Mouse (Mus musculus) right cerebral cortex, postnatal 4 days (tissue): ENCODE results near the gene Tle1.
A peak's percentile ranks its signal among the peaks of the same experiment; 100 is the strongest.

ENCODE experiments used
- DNase-seq: peaks from one replicate; pipeline ENCODE4 v3.0.0-alpha.2; 2022

Tle1 gene

DNA sequence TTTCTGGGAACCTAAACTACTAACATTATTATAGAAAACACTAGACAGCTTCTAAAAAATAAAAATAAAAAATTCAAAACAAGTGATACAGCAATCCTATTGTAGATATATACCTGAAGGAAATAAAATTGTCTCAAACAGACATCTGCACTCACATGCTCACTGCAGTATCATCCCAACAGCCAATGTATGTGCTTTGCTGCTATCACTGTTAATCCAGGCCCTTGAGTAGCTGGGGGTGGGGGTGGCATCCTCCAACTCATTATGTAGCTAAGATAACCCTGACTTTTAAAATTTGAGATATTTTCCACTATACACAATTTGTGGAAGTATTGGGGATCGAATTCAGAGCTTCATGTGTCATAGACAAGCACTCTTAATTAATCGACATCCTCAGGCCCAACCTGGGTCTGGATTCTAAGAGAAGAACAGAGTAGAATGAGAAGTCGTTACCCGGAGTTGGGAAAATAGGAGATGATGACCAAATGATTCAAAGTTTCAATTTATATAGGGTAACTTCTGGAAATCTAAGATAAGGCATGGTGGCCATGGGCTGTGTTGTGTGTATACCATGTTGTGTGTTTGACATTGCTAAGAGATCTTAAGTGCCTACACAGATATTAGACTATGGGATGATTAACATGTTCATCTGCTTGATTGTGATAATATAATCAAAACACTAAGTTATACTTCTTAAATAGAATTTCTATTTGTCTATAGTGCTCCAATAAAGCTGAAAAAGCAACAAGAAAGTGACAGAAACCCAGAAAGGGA is 38.1 kb downstream of the Tle1 start:
- no peak for DNase-seq

DNA sequence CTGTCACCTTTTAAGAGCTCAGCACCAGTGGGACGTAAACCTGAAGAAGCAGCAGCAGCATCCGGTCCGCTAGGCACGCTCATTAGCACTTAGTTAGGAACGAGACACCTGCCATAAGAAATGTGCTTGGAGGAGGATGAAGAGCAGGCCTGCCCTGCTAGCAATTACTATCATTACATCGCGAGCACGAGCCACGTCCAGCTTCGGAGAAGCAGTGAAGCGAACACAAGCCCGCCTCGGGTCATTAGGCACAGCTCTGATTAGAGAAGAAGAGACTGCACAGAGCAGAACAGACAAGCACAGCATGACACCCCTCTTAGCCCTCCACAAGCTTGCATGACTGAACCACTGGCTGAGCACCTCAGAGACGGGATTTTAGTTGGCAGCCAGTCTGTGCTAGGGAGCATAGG is 40.6 kb downstream of the Tle1 start:
- DNase-seq = no peak

DNA sequence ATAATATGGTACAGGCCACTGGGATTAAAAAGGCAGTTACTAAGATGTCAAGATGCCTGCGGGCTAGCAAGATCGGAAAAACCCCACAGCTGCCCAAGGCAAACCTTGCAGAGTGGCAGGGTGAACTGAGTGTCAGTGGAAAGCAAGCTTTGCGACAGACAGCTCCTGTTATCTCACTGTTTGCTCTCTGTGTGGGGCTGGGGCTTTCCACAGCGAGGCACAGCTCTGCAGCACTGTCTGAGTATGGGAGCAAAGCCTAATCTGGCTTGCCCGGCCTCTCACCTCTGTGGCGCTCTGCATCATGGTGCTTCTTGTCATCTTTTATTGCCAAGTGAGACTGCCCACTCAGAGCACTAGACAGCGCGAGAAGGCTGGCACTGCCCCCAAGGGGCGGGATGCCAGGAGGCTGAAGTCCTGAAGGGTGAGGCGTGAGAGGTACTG is 42.8 kb downstream of the Tle1 start:
- peak; percentile 25 for DNase-seq

DNA sequence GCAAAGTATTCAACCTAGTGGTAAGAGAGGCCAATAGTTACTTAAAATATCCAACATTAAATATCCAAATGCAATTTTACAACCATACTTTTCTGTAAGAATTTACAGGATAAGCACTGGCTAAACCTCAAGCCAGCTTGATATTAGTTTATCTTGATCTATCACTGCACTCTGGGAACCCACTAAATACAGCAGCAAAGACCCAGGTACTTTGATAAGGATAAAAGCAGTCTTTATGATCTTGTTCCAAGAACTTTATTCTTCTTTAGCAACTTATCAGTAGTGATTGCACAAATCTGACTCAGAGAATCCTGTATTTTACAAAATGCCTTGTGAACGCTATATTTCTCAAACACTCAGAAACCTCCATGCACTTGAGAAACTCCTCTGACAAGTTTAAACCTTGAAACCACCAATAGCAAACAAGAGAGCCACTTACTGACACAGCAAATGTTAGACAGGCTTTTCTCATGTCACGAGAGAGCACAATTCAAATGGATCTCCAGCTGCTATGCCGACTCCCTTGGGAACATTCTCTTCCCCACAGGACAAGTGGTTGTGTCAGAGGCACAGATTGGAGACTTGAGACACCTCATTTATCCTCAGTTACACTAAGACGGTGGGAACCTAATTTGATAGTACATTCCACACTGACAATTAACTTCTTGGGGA is 50.1 kb downstream of the Tle1 start:
- DNase-seq = no peak

DNA sequence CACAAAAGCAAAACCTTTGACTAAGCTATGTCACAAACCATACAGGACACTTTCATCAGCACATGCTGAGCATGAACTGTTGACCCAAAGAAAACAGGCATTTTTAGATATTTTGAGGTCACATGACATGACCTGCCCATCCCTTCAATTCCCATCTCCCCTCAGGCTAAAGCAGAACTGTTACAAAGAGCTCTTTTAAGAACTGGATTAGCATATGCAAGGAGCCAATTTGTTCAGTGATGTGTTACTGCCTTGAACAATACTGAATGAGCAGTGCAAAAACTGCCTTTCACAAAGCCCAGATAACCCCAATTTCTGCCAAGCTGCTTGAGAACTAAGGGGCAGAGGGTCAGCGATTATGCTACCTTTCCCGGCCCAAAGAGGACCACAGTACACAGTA is 54.7 kb downstream of the Tle1 start:
- no peak for DNase-seq

DNA sequence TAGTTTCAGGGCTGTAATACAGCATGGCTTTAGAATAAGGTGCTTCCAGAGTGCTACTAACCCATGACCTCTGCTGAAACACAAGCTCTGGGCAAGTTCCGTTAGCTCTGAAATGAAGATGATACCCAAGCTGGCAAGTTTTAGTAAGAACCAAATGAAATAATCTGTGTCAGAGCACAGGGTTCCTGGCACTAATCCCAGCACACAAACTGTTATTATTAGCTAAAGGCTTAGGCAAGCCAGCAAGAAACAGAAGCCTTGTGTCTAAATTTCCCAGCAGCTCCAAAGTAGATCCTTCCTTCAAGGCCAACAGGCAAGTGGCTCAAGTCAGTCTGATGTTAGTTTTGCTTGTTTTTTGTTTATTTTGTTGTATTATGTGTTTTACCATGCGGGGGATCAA is 56.2 kb downstream of the Tle1 start:
- DNase-seq = no peak

DNA sequence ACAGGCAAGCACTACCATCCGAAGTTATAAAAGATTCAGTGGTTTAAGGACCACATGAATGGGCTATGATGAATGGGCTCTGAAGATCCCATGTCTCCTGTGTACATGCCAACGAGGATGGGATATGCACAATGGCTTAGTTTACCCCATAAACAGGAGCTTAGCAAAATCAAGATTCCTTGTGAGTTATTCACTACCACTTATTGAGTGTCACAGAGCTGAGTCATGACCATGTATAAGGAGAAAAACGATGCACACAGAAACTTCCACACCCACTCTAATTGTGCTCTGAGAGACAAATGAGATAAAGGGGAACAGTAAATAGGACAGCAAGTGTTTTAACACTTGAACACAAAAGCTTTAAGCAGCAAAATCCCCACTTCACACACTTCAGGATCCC is 60.0 kb downstream of the Tle1 start:
- no peak for DNase-seq

DNA sequence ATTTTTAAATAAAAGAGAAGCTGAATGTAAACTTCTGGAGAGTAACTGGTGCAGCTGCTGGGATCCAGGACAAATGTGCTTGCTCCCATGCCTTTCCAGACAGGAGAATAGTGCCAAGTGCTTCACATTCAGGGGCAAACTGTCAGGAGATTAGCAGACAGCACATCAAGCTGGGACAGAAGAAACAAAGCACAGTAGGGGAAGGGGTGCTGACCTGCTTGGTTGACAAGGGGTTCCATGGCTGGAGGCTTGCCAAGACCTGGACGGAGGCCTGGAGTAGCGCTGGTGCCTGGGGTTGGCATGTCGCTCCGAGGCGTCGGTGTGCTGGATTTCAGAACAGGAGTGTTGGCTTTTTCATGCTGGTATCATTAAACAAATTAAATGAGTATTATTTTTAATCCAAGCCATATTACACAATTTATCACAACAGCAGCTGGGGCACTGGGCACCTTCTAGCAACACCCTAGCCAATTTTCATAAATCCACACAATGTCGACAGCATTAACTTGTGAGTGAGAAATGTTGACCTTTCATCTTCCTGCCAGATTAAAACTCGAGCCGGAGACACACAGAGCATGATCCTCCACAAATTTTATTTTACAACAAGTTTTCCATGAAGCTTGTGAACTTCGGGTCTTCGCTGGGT is 61.1 kb downstream of the Tle1 start:
- peak; percentile 56 for DNase-seq

DNA sequence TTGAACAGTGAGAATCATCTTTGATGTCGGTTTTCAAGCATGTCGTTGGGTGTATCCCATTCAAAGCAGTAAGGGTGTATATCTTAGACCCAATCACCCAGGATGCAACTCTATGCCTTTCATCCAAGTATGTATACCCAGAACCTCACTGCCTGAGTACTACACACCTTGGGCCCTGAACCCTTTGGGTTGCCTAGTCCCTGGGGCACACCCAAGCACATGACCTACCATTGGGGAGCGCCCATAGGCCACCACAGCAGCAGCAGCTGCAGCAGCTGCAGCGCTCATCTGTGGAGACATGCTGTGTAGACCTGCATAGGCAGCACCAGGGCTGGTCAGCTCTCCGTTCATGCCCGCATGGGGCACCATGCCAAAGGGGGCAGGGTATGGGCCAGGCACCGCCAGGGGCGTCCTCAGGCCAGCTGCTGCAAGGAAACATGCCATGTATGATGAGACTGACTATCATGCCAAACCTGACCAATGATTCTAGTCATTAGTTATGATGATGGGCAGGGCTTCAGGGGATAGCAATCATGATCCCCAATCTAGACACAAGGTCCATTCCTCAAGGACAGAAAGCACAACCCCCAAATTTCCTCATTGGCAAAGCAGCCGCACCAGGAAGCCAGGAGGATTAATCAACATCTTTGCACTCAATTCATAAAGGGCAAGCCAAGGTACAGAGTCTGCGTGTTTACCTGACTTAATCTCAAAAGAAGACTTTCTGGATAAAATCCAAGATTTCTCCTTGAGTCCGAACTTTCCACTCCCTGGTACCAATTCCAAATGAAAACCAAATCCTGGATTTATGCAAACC is 62.2 kb downstream of the Tle1 start:
- no peak for DNase-seq

DNA sequence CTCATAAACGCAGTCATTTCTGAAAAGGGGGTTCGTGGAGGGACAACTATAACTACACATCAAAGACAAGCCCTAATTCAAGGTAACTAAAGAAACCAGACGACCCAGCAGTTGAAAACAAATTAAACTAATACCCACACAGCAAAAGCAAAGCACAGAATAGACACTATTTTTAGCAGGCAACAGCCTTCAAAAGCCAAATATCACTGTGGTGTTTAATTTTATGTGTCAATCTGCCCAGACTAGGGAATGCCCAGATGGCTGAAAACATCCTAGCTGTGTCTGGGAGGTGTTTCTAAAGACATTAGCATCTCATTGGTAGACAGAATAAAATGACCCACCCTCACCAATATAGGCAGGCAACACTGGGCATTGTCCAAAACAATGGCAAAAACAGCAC is 68.1 kb downstream of the Tle1 start:
- DNase-seq = no peak

DNA sequence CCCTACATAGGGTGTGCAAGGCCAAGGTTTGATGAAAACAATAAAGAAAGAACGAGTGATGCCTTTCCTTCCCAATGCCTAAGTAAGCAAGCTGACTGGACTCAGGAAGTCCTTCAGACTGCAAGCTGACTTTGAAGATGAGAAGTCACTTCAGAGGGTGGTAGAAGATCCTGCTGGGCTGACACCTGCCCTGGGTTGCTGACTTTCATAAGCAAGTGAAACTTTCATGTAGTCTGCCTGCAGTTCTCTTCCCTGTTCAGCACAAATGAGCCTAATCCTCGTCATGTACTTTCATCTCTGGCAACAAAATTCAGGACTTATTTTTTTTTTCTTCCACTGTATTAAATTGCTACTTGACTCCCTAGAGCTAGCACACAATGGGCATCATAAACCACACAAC is 73.1 kb downstream of the Tle1 start:
- DNase-seq = no peak

DNA sequence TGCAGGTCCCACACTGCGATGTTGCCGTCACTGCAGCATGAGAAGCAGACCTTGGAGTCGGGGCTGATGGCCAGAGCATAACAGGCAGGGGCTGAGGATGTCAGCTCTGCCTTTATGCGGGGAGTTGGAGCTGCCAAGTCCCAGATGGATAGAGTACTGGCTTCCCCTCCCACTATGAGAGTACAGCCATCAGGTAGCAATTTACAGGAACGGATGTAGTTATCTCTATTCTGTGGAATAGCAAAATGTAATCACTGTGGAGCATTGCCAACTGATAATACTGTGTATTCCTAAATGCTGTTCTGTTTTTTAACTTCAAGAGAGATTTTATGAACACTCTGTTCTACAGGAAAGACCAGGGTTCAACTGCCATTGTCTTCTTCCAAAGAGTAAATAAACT is 75.9 kb downstream of the Tle1 start:
- DNase-seq = no peak

DNA sequence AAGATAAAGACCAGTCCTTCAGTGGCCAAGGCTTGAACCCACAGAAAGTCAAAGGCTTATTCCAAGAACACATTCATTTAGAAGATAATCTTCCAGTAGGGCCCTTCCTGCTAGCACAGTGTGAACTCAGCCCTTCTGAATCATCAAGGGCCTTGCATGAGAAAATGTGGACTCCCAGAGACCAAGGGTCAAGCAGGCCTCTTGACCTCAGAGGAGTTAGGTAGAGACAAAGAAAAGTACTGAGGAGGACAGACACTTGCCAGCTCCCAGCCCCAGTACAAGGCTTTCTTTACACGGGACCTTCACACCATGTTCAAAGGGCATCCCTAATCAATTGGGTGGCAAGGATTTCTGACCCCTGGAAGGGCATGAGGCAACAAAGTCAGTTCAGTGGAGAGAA is 77.9 kb downstream of the Tle1 start:
- no peak for DNase-seq

DNA sequence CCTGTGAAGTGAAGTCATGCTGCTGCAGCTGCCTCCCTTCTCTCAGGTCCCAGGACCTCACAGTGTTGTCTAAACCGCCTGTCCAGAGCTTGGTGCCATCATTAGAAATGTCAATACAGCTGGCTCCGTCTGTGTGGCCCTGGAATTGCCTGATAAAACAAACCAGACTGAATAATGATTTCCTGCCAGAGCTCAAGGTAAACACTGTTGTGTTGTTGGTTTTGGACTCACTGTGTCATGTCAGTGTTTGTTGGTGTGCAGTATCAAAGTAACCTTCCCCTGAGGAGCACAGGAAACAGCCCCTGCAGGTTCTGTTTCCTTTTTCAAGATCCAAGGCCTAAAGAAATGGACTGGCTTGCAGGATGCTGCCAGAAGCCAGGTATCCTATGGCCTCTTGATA is 78.4 kb downstream of the Tle1 start:
- DNase-seq = no peak

DNA sequence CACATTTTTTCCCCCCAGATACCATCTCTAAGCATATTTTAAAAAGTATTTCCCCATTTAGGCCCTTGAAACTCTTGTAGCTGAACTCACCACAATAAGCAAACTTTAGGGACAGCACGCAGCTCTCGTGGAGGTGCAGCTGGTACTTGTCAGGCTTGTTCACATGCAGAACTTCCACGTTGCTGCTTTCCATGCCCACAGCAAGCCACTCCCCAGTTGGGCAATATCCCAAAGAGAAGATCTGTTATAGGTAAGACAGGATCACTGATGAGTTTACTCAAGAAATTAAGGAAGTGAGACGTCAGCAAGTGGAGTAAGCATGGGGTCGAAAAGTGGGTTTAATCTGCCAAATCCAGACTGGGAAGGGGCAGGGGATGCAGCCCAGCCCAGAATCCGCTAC is 80.7 kb downstream of the Tle1 start:
- no peak for DNase-seq

DNA sequence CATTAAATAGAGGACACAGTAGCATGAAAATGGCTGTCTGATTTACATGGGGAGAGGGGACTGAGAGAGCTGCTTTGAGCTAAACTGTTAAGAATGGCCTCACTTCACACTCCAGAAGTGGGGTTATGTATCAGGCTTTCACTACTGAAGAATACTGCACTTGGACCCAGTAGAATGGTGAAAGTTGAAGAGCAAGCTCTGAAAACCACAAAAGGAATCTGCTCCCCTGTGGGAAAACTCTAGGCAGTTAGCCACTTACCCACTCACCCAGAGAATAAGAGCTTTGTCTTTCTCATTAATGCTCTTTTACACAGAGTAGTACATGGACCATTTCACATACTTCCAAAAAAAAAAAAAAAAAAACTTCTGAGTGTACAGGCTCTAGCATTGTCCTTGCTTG is 95.0 kb downstream of the Tle1 start:
- DNase-seq = no peak

DNA sequence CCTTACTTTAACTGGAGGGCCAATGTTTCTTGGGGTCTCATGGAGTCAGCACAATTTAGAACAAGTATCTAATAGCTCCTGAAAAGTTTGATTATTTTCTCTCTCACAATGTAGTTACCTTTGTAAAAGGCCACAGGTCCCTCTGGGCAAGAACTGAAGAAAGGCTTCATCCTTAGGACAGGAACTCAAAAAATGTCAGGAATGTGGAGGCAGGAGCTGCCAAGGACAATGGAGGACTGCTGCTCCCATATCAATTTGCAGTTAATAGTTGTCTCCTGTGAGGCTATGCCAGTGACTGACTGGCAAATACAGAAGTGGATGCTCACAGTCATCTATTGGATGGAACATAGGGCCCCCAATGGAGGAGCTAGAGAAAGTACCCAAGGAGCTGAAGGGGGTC is 96.5 kb downstream of the Tle1 start:
- no peak for DNase-seq

DNA sequence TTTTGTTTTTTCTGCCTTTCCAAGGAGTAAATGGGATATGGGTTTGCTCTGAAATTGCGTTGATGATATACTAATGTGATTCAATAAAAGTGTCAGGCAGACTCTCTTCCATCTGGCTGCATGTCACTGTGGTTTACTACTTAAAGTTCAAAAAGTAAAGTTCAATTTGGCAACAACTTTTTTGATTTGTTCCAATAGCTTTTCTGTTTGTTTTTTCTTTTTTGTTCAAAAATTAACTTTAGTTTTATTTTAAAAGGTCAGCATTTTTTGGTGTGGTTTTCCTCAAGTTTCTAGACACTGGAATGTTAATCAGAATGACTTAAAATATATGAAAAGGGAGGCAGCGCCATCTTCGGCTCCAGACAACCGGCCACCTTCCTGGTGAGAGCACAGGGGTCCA is 112.9 kb downstream of the Tle1 start:
- DNase-seq = no peak

DNA sequence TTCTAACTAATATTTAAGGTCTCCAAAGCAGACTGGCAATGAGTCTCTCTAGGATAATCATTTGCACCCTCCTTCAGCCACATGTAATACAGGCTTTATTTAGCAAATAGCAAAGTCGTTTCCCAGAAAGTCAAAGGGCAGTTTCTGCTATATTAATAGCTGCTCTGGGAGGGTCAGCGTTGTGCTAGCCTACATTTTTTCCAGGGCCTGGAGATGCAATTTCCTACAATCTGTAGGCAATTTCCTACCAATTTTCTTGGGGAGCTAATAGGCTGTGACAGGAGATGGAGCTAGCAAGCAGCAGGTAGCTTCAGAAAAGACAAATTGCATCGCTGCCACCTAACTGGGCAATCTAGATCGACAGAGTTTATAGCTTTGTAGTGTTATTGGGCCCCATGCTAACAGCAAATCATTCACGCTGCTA is 131.6 kb downstream of the Tle1 start:
- no peak for DNase-seq

DNA sequence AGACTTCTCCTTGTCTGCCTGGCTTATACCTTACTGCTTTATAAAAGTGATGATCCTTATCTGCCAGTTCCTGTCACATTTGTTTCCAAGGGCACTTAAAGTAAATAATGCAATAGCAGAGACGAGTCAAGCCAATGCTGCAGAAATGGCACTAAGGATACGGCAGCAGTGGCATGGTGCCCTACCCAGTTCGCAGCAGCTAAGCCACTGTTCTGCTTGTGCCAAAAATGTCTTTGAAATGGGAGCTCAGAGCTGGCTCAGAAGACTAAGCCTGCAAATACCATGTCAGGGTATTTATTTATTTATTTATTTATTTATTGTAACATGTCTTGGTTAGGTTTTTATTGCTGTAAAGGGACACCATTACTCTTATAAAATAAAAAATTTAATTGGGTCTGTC is 132.8 kb downstream of the Tle1 start:
- DNase-seq = peak; percentile 4
